Mouse (Mus musculus) kidney, postnatal 0 days (tissue): ENCODE results near the gene 2510009E07Rik. TPM values are rescaled to one million over a fixed set of nuclear protein-coding genes. Genes with fewer than 3 reads are reported as not detected.

Experiments used
- ATAC-seq: fragments of 200-750 bp; cut with Nextera tagmentation; replicated peaks from 2 replicates; pipeline ENCODE4 v1.8.0; 2017; ENCODE audit warnings: low read depth, moderate number of reproducible peaks, moderate TSS enrichment, moderate library complexity; ENCODE audit not compliant: low FRiP score
- DNase-seq: peaks from one replicate; pipeline ENCODE4 v3.0.0-alpha.2; 2016; ENCODE audit warnings: low spot score
- H3K27ac ChIP-seq: fragments of 300-500 bp; sonication (generic); 2 replicates; pipeline ENCODE4 v1.5.1; 2014; ENCODE audit warnings: mild to moderate bottlenecking
- H3K27me3 ChIP-seq: fragments of 300-500 bp; sonication (generic); 2 replicates; pipeline ENCODE4 v1.6.1; 2014; ENCODE audit warnings: low read length, mixed read lengths; ENCODE audit not compliant: insufficient read depth
- H3K36me3 ChIP-seq: fragments of 300-500 bp; sonication (generic); 2 replicates; pipeline ENCODE4 v1.6.1; 2014; ENCODE audit warnings: low read length, mixed read lengths; ENCODE audit not compliant: insufficient read depth
- H3K4me1 ChIP-seq: fragments of 300-500 bp; sonication (generic); replicated peaks from 2 replicates; pipeline ENCODE4 v1.6.1; 2014; ENCODE audit warnings: antibody characterized with exemption, low read length, mixed read lengths; ENCODE audit not compliant: insufficient read depth
- H3K4me2 ChIP-seq: fragments of 300-500 bp; sonication (generic); 2 replicates; pipeline ENCODE4 v1.6.1; 2014; ENCODE audit warnings: mild to moderate bottlenecking, low read length, moderate library complexity, mixed read lengths
- H3K4me3 ChIP-seq: fragments of 300-500 bp; sonication (generic); replicated peaks from 2 replicates; pipeline ENCODE4 v1.5.1; 2014; ENCODE audit warnings: low read depth, low read length
- H3K9ac ChIP-seq: fragments of 300-500 bp; sonication (generic); 2 replicates; pipeline ENCODE4 v1.6.1; 2014; ENCODE audit warnings: low read depth, low read length
- H3K9me3 ChIP-seq: fragments of 300-500 bp; sonication (generic); replicated peaks from 2 replicates; pipeline ENCODE4 v1.6.1; 2016; ENCODE audit warnings: low read length, inconsistent platforms, mixed read lengths
- CTCF ChIP-seq: IDR thresholded peaks from 2 replicates; pipeline ENCODE4 v1.5.1; 2016; ENCODE audit warnings: antibody characterized with exemption, low read depth, mild to moderate bottlenecking, moderate library complexity
- WGBS: fragments of 180-500 bp; shearing (Covaris S2); extraction: QIAGEN DNeasy Blood & Tissue Kit; methylation state at CpG from one replicate; pipeline ENCODE4 v1.1.7; 2014; 5-methylcytosine and 5-hydroxymethylcytosine counted together
- polyA plus RNA-seq: library from polyadenylated mRNA; unstranded; fragments of >200 nt; fragmentation: Nextera tagmentation; extraction: Ambion mirVana; gene quantifications from 2 replicates; pipeline ENCODE4 v1.2.1, GENCODE M21; 2015

The 2510009E07Rik gene
- 13.1 and 13.6 TPM in 2 replicates for polyA plus RNA-seq

GRCm38 (mm10) chr16:21694463-21695241 lies at the start of gene 2510009E07Rik:
Gene 2510009E07Rik (minus strand): TSS chr16:21694665.
- H3K4me1 ChIP-seq: peaks cover 8% of the 10 kb centered on the region; the same call in 1 of the 2 replicates
- peak within 1 kb of the TSS; percentile 85 for H3K4me3 ChIP-seq
- ATAC-seq (peak; percentile 86), DNase-seq (peak; percentile 94)
- peak within 1 kb of the TSS; percentile 79 for H3K9ac ChIP-seq
- WGBS: under 1% methylated on average over 56 of the region's 61 CpGs
- H3K4me2 ChIP-seq: peak within 1 kb of the TSS; percentile 99
- TF ChIP-seq CTCF: no peak
- no peaks in the 10 kb centered on the region for H3K27me3 ChIP-seq
- H3K9me3 ChIP-seq: no peaks in the 10 kb centered on the region
- no peaks in the 10 kb centered on the region for H3K36me3 ChIP-seq
- peak within 1 kb of the TSS; percentile 88 for H3K27ac ChIP-seq

DNA sequence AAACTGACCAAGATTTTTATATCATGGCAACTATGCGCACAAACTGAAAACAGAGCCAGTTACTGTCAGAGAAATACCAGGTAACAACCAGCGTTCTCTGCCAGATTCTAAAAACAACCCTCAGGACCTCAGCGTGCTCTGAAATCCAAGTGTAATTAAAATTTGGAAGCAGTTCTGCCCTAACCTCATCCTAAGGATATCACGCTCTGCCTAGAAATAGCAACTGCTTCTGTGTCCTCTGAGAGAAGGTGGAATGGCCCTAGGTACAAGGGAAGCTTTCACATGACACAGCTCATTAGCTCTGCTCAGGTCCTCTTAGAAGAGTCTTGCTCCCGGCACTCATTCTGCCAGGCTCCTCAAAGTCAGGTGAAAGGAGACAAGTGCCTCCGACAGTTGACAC lies 48.9 kb upstream of the 2510009E07Rik start:
- Histone ChIP-seq H3K4me1 (no peaks in the 10 kb centered on the region), H3K27me3 (no peaks in the 10 kb centered on the region)

GRCm38 (mm10) chr16:21742898-21743297 lies 48.4 kb upstream of the 2510009E07Rik start:
- DNase-seq: no peak
- no peak for ATAC-seq

More for the DNA sequence above, 48.9 kb upstream of the 2510009E07Rik start:
- DNase-seq: no peak
- 87% methylated on average over 6 of the region's 6 CpGs for WGBS
- Histone ChIP-seq H3K27ac (no peak overlapping the region), H3K9me3 (no peaks in the 10 kb centered on the region), H3K4me2 (no peak overlapping the region), H3K36me3 (no peaks in the 10 kb centered on the region), H3K9ac (no peak overlapping the region), H3K4me3 (no peak overlapping the region)
- ATAC-seq: no peak
- TF ChIP-seq CTCF: no peak

GRCm38 (mm10) chr16:21742191-21742870 lies 47.9 kb upstream of the 2510009E07Rik start:
- no peak overlapping the region for H3K9ac ChIP-seq
- no peaks in the 10 kb centered on the region for H3K27me3 ChIP-seq
- DNase-seq (no peak), ATAC-seq (no peak)
- H3K4me3 ChIP-seq: no peak overlapping the region
- H3K36me3 ChIP-seq: no peaks in the 10 kb centered on the region
- H3K9me3 ChIP-seq: no peaks in the 10 kb centered on the region
- 83% methylated on average over 5 of the region's 5 CpGs for WGBS
- no peak overlapping the region for H3K27ac ChIP-seq
- no peak overlapping the region for H3K4me2 ChIP-seq
- H3K4me1 ChIP-seq: no peaks in the 10 kb centered on the region
- no peak for TF ChIP-seq CTCF

More at GRCm38 (mm10) chr16:21742898-21743297, 48.4 kb upstream of the 2510009E07Rik start:
- no peaks in the 10 kb centered on the region for H3K36me3 ChIP-seq
- no peaks in the 10 kb centered on the region for H3K4me1 ChIP-seq
- H3K27me3 ChIP-seq: no peaks in the 10 kb centered on the region
- no peaks in the 10 kb centered on the region for H3K9me3 ChIP-seq
- TF ChIP-seq CTCF: no peak
- WGBS: 85% methylated on average over 5 of the region's 5 CpGs
- no peak overlapping the region for H3K27ac ChIP-seq
- no peak overlapping the region for H3K4me3 ChIP-seq
- H3K9ac ChIP-seq: no peak overlapping the region
- H3K4me2 ChIP-seq: no peak overlapping the region

DNA sequence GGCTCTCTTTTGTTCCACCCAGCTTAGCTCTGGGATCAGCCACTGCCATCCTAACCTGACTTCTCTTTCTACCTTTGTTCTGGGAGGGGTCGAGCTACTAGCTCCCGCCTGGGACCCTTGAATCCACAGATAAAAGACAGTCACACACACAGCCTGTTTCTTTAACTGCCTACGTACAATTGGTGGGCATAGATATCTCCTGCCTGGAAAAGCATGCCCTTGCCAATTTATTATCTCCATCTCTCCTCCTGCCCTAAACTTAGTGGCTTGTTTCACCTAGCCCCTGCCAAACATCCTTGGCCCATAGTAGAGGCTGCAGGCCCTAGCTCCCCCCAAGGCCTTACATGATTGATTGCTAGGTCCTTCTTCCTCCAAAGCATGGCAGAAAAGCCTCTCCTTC lies 47.1 kb upstream of the 2510009E07Rik start:
- Histone ChIP-seq H3K9ac (no peak overlapping the region), H3K27ac (no peak overlapping the region), H3K4me3 (no peak overlapping the region), H3K4me1 (no peaks in the 10 kb centered on the region), H3K36me3 (no peaks in the 10 kb centered on the region), H3K4me2 (no peak overlapping the region), H3K27me3 (no peaks in the 10 kb centered on the region), H3K9me3 (no peaks in the 10 kb centered on the region)
- no peak for TF ChIP-seq CTCF
- ATAC-seq (no peak), DNase-seq (no peak)
- 81% methylated on average over 3 of the region's 3 CpGs for WGBS

DNA sequence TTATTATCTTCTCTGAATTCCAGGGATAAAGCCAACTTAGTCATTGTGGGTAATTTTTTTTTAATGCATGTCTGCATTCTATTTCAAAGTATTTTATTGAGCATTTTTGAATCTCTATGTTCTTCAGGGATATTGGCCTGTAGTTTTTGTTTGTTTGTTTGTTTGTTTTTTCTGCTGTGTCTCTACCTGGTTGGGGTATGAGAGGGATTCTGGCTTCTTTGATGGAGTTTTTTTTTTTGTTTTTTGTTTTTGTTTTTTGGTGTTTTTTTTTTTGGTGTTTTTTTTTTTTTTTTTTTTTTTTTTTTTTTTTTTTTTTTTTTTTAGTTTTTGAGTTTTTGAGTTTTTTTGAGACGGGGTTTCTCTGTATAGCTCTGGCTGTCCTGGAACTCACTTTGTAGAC lies 41.2 kb upstream of the 2510009E07Rik start:
- no peak overlapping the region for H3K4me3 ChIP-seq
- H3K27ac ChIP-seq: no peak overlapping the region
- no peak for TF ChIP-seq CTCF
- no peaks in the 10 kb centered on the region for H3K4me1 ChIP-seq
- H3K4me2 ChIP-seq: no peak overlapping the region
- no peak overlapping the region for H3K9ac ChIP-seq
- ATAC-seq (no peak), DNase-seq (no peak)
- no peaks in the 10 kb centered on the region for H3K9me3 ChIP-seq
- no peaks in the 10 kb centered on the region for H3K27me3 ChIP-seq
- no peaks in the 10 kb centered on the region for H3K36me3 ChIP-seq
- 80% methylated on average over 1 of the region's 1 CpGs for WGBS
